26 mouse cellular contexts compared by ENCODE assay signal in the genomic region with DNA sequence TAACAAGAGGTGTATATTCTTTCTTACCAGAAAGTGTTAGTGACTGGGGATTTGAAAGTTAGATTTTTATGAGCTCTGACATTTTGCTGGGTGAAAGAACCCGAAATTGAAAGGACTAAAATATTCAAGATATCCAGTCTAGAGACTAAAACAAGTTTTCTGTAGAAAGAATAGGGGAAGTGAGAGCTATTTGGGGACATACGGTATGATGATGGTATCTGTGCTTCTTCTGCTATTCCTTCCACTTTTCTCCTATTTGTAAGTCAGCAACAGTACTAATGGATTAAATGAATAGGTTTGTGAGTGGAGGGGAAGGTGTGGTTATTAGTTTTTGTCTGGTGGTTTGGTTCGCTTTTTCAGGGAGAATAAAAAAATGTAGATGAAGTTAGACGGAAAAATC.
"Had no signal": no experiment of that assay in that cellular context is flagged by ENCODE, and none has a peak within 500 bp of the region (broad histone marks: within the 10 kb centered on the region; RNA-seq: fewer than 3 reads in every experiment).

No protein-coding gene starts in this region.

- H3K4me1 ChIP-seq: limb, embryonic 13.5 days; lung, embryonic 15.5 days; midbrain, embryonic 10.5 days; neural tube, embryonic 13.5 days had no signal

- DNase-seq: kidney, adult 18-20 months; kidney, adult 9 months; kidney, postnatal 25 days; layer of hippocampus, adult 9-11 months; left cerebral cortex, postnatal 4 days; liver; lung, adult 18-20 months; lung, postnatal 10 days; lung, postnatal 4 days; retina, postnatal 1 day; right cerebral cortex, postnatal 25 days; spleen, adult 18-20 months; thymus, adult 18-20 months; thymus, postnatal 36 days had no signal

- H3K4me2 ChIP-seq: limb, embryonic 13.5 days; liver, embryonic 12.5 days; liver, embryonic 15.5 days; lung, embryonic 15.5 days; midbrain, embryonic 13.5 days; neural tube, embryonic 13.5 days had no signal

- H3K27ac ChIP-seq: kidney, postnatal 0 days; layer of hippocampus, adult 2 months; limb, embryonic 13.5 days; liver, embryonic 12.5 days; liver, embryonic 15.5 days; lung, embryonic 15.5 days; midbrain, embryonic 10.5 days; midbrain, embryonic 13.5 days; neural tube, embryonic 13.5 days had no signal

- H3K4me3 ChIP-seq: layer of hippocampus, adult 2 months; limb, embryonic 13.5 days; liver, embryonic 12.5 days; liver, embryonic 15.5 days; lung, embryonic 15.5 days; megakaryocyte, embryonic 14.5 days; midbrain, embryonic 10.5 days; midbrain, embryonic 13.5 days; myocyte; neural tube, embryonic 13.5 days had no signal

- H3K9ac ChIP-seq: limb, embryonic 13.5 days; liver, embryonic 12.5 days; liver, embryonic 15.5 days; lung, embryonic 15.5 days; midbrain, embryonic 13.5 days; neural tube, embryonic 13.5 days had no signal

- H3K36me3 ChIP-seq: limb, embryonic 13.5 days; liver, embryonic 12.5 days; liver, embryonic 15.5 days; lung, embryonic 15.5 days; midbrain, embryonic 13.5 days; neural tube, embryonic 13.5 days had no signal

- ATAC-seq: liver, embryonic 12.5 days; midbrain, embryonic 13.5 days; midbrain, embryonic 16.5 days had no signal

- H3K9me3 ChIP-seq: limb, embryonic 13.5 days; liver, embryonic 12.5 days; liver, embryonic 15.5 days; lung, embryonic 15.5 days; megakaryocyte, embryonic 14.5 days; midbrain, embryonic 10.5 days; midbrain, embryonic 13.5 days; neural tube, embryonic 13.5 days had no signal

- H3K27me3 ChIP-seq: limb, embryonic 13.5 days; liver, embryonic 12.5 days; liver, embryonic 15.5 days; lung, embryonic 15.5 days; megakaryocyte, embryonic 14.5 days; midbrain, embryonic 13.5 days; neural tube, embryonic 13.5 days had no signal
